Mouse (Mus musculus) hindbrain, postnatal 0 days (tissue): ENCODE data around the gene Tmsb15b2. TPM values are rescaled to one million over a fixed set of nuclear protein-coding genes. Genes with fewer than 3 reads are reported as not detected.
"Not testable (repeated sequence)": the region's sequence is repeated elsewhere in the genome, so short reads cannot be mapped to it uniquely, and the experiment has no call there.

ENCODE experiments used
- ATAC-seq: fragments of 200-750 bp; cut with Nextera tagmentation; 2 replicates; pipeline ENCODE4 v1.8.0; 2017; ENCODE audit warnings: mild to moderate bottlenecking, moderate TSS enrichment, moderate library complexity
- DNase-seq: peaks from one replicate; pipeline ENCODE4 v3.0.0-alpha.2; 2015; ENCODE audit warnings: low spot score
- H3K27ac ChIP-seq: fragments of 300-500 bp; sonication (generic); 2 replicates; pipeline ENCODE4 v1.5.1; 2014; ENCODE audit warnings: mild to moderate bottlenecking
- H3K27me3 ChIP-seq: fragments of 300-500 bp; sonication (generic); 2 replicates; pipeline ENCODE4 v1.6.1; 2014; ENCODE audit warnings: low read length, mixed read lengths; ENCODE audit not compliant: insufficient read depth
- H3K36me3 ChIP-seq: fragments of 300-500 bp; sonication (generic); 2 replicates; pipeline ENCODE4 v1.6.1; 2014; ENCODE audit warnings: low read length, mixed read lengths; ENCODE audit not compliant: insufficient read depth
- H3K4me1 ChIP-seq: fragments of 300-500 bp; sonication (generic); 2 replicates; pipeline ENCODE4 v1.6.1; 2014; ENCODE audit warnings: antibody characterized with exemption, low read length, mixed read lengths; ENCODE audit not compliant: insufficient read depth
- H3K4me2 ChIP-seq: fragments of 300-500 bp; sonication (generic); 2 replicates; pipeline ENCODE4 v1.6.1; 2014; ENCODE audit warnings: low read depth, mild to moderate bottlenecking, low read length, moderate library complexity, mixed read lengths
- H3K4me3 ChIP-seq: fragments of 300-500 bp; sonication (generic); 2 replicates; pipeline ENCODE4 v1.5.1; 2014; ENCODE audit warnings: low read length
- H3K9ac ChIP-seq: fragments of 300-500 bp; sonication (generic); replicated peaks from 2 replicates; pipeline ENCODE4 v1.6.1; 2014; ENCODE audit warnings: mild to moderate bottlenecking, low read length, moderate library complexity, mixed read lengths
- H3K9me3 ChIP-seq: fragments of 300-500 bp; sonication (generic); 2 replicates; pipeline ENCODE4 v1.6.1; 2016; ENCODE audit warnings: low read length, mixed read lengths
- CTCF ChIP-seq: IDR thresholded peaks from 2 replicates; pipeline ENCODE4 v1.5.1; 2016; ENCODE audit warnings: antibody characterized with exemption, control low read depth, low read depth
- WGBS: fragments of 180-500 bp; shearing (Covaris S2); extraction: QIAGEN DNeasy Blood & Tissue Kit; methylation state at CpG from one replicate; pipeline ENCODE4 v1.1.7; 2014; 5-methylcytosine and 5-hydroxymethylcytosine counted together
- polyA plus RNA-seq: library from polyadenylated mRNA; unstranded; fragments of >200 nt; fragmentation: Nextera tagmentation; extraction: Ambion mirVana; gene quantifications from 2 replicates; pipeline ENCODE4 v1.2.1, GENCODE M21; 2015
- total RNA-seq: library from RNA; depleted of rRNA; stranded (reverse); fragments of >200 nt; gene quantifications from 2 replicates; pipeline ENCODE4 v1.2.3, GENCODE M21; 2014; rRNA removed

Tmsb15b2 gene
- total RNA-seq (1.0 and 6.3 TPM in 2 replicates), polyA plus RNA-seq (74.9 and 82.2 TPM in 2 replicates)

DNA sequence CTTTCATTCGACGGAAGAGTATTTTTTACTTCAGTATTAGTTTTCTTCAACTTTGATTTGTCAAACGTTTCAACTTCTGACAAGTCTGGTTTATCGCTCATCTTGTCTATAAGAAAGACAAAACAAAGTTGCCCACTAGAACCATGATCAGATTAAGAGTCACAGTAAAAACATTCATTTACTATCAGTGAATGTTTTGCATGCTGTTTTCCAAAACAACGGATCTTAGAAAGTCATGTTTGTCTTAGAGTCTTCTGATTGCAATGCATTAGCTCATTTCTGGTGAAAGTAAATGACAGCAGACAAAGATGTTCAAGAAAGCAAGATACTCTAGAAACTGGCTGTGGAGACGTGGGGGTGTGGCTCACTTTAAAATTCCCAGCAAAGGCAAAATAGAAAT lies at the start of gene Tmsb15b2:
Gene Tmsb15b2, minus strand, starts transcription at position 101 of the 400 bp plus-strand sequence.
- H3K36me3 ChIP-seq, ATAC-seq, H3K9me3 ChIP-seq, H3K4me1 ChIP-seq, DNase-seq, H3K27me3 ChIP-seq, H3K9ac ChIP-seq, H3K27ac ChIP-seq: not testable (repeated sequence)
- WGBS, result 88% methylated on average over 6 of the region's 6 CpGs
- Histone ChIP-seq H3K4me3 (peak within 1 kb of the TSS; percentile 38), H3K4me2 (peak within 1 kb of the TSS; percentile 55)

DNA sequence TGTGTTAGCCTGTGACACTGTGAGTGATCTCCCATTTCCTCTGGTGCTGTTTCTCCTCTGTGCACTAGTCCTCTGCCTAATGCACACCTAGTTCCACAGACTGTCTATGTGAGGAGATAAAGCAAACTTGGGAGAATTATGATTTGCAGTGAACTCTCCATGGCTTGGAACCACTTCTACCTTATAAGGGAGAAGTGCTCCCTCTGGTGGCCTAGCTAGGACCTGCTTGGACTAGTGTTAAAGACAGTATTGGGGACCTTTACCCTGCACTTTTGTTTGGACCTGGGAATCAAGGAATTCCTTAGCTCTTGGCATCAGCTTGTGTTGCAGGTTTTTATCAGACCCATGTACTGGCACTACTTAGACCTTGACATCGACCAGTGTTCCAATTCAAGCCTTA lies 44.0 kb upstream of the Tmsb15b2 start:
- Histone ChIP-seq H3K4me3 (no peak overlapping the region), H3K4me1 (no peaks in the 10 kb centered on the region), H3K9ac (no peak overlapping the region), H3K4me2 (no peak overlapping the region), H3K27me3 (no peaks in the 10 kb centered on the region), H3K9me3 (no peaks in the 10 kb centered on the region), H3K27ac (no peak overlapping the region), H3K36me3 (no peaks in the 10 kb centered on the region)
- ATAC-seq, result peak; percentile 79
- TF ChIP-seq CTCF, result peak; percentile 76
- WGBS, result 39% methylated on average over 1 of the region's 1 CpGs
- peak; percentile 84 for DNase-seq

DNA sequence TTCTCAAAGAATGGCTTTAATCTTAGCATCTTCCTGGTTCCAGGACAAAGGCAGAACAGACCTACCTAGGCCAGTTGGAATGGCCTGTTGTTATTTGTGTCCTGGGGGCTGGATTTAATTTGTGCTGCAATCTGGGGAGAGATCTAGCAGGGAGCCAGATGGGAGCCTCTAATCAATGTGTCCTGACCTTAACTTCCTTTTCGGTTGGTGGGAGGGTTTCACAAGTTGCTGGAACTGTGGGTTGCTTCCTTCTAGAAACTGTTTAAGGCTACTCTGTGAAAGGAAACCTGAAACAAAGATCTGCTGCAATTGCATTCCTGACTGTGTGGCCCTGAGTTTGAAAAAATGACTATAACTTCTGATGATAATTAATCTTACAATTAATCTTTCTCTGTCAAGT lies 42.4 kb upstream of the Tmsb15b2 start:
- H3K36me3 ChIP-seq, result no peaks in the 10 kb centered on the region
- no peak overlapping the region for H3K4me3 ChIP-seq
- H3K27ac ChIP-seq, result no peak overlapping the region
- no peaks in the 10 kb centered on the region for H3K9me3 ChIP-seq
- 89% methylated on average over 1 of the region's 1 CpGs for WGBS
- no peak overlapping the region for H3K4me2 ChIP-seq
- TF ChIP-seq CTCF, result no peak
- no peak overlapping the region for H3K9ac ChIP-seq
- H3K4me1 ChIP-seq, result no peaks in the 10 kb centered on the region
- DNase-seq (no peak), ATAC-seq (no peak)
- no peaks in the 10 kb centered on the region for H3K27me3 ChIP-seq

DNA sequence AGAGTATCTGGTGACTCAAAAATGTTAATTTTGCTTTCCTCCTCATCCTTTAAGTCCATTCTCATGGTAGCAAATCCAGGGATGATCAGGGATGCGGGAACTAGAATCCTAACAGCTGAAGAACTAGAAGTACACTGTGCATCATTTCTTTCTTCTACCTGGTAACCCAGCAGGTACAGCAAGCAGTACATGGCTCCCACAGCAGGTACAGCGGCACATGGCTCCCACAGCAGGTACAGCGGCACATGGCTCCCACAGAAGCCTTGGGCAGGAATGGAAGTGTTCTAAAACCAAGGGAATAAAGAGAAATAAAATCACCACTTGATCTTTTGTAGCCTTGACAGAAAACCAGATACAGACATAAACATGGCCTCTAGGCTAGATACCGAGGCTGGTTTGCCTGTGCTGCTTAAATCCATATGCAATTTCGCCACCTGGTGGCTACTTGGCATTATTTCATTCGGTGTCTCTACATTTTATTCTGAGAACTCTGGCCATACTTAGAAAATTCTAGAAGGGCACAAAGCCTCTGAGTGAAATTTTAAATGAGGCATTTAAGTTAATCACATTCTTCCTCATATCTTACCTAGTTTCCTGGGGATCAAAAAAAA lies 39.9 kb upstream of the Tmsb15b2 start:
- H3K9ac ChIP-seq, result no peak overlapping the region
- WGBS, result 43% methylated on average over 6 of the region's 6 CpGs
- DNase-seq (peak; percentile 85), ATAC-seq (peak; percentile 71; the same call in 1 of the 2 replicates)
- no peak overlapping the region for H3K4me2 ChIP-seq
- no peaks in the 10 kb centered on the region for H3K9me3 ChIP-seq
- no peak overlapping the region for H3K4me3 ChIP-seq
- no peaks in the 10 kb centered on the region for H3K27me3 ChIP-seq
- H3K36me3 ChIP-seq, result no peaks in the 10 kb centered on the region
- no peak overlapping the region for H3K27ac ChIP-seq
- no peaks in the 10 kb centered on the region for H3K4me1 ChIP-seq
- peak; percentile 74 for TF ChIP-seq CTCF

DNA sequence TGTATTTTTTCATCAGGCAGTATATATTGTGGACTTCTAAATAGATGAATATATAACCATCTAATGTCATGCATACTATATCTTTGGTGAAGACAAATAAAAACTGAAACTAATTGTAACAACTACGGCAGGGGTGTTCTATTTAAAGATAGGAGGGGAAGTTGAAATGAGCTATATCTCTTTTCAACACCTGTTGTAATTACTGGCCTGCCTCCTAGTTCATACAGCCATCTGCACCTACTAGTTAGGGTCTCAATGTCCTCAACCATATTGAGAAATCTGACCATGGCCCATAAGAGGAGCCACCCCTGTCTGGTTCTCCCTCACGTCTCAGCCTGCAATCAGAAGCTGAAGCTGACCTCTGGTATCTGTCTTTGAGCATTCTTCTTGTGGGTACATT lies 21.0 kb upstream of the Tmsb15b2 start:
- H3K9ac ChIP-seq, result no peak overlapping the region
- no peak for ATAC-seq
- no peak for TF ChIP-seq CTCF
- DNase-seq, result no peak
- H3K27ac ChIP-seq, result no peak overlapping the region
- no peaks in the 10 kb centered on the region for H3K4me1 ChIP-seq
- no peak overlapping the region for H3K4me3 ChIP-seq
- WGBS, result 62% methylated on average over 2 of the region's 2 CpGs
- H3K9me3 ChIP-seq, result no peaks in the 10 kb centered on the region
- H3K27me3 ChIP-seq, result no peaks in the 10 kb centered on the region
- no peak overlapping the region for H3K4me2 ChIP-seq
- no peaks in the 10 kb centered on the region for H3K36me3 ChIP-seq

DNA sequence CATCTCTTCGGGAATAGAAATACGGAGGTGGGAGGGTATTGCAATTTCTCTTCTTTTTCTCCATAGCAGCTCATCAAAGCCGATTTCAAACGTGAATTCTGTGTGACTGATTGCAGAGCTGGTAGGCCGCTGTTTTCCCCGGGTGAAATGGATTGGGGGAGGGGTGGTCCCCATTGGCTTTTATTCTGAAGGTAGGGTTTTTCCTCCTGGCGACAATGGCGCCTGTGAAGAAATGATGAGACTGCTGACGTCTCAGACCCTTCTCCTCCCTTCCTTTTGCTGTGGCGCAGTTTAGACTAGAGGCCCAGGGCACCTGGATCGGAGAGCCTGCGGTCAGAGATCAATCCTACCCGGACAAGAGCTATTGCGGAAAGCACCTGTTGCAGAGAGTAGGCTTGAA lies 18.3 kb upstream of the Tmsb15b2 start:
- 44% methylated on average over 14 of the region's 14 CpGs for WGBS
- no peak for TF ChIP-seq CTCF
- Histone ChIP-seq H3K4me1 (no peaks in the 10 kb centered on the region), H3K27ac (peak overlapping the region; percentile 85), H3K4me3 (peak overlapping the region; percentile 48), H3K9me3 (no peaks in the 10 kb centered on the region), H3K27me3 (no peaks in the 10 kb centered on the region), H3K9ac (peak overlapping the region; percentile 61), H3K4me2 (peak overlapping the region; percentile 56), H3K36me3 (no peaks in the 10 kb centered on the region)
- ATAC-seq, result no peak
- peak; percentile 55 for DNase-seq

DNA sequence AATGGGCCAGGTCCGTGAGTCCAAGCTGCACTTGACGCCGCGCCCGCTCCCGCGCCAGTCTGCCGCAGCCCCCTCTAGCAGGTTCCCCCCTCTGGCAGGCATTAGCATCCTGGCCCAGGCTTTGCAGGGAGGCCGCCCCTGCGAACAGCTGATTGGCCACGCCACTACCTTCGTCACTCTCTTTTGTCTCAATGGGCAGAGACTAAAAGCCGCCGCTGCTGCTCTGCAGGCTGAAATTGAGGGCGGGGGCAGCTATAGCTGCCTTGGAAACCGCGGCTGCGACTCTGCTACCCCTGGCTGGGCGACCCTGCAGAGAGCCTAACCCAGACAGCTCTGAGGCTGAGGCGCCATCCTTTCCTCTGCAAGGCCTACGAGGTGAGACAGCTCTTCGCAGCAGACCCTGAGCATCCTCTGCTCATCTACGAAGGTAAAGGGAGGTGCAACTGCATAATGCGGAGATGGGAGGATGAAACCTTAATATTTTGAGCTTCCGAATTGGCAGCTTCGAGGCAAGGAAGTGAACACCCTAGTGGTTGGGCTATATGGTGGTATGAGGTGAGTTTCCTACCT lies 17.8 kb upstream of the Tmsb15b2 start, which contains the start of gene Zcchc18:
Gene Zcchc18, plus strand, starts transcription at position 178 of the 570 bp plus-strand sequence.
- ATAC-seq, result peak; percentile 98
- H3K36me3 ChIP-seq, result no peaks in the 10 kb centered on the region
- H3K4me2 ChIP-seq, result peak within 1 kb of the TSS; percentile 56
- H3K4me3 ChIP-seq, result peak within 1 kb of the TSS; percentile 48
- H3K4me1 ChIP-seq, result no peaks in the 10 kb centered on the region
- peak within 1 kb of the TSS; percentile 85 for H3K27ac ChIP-seq
- no peaks in the 10 kb centered on the region for H3K9me3 ChIP-seq
- H3K27me3 ChIP-seq, result no peaks in the 10 kb centered on the region
- DNase-seq, result peak; percentile 93
- TF ChIP-seq CTCF, result 0 out of 2 replicates have a peak, but pooled peaks have one; percentile 13
- WGBS, result 30% methylated on average over 26 of the region's 26 CpGs
- peak within 1 kb of the TSS; percentile 61 for H3K9ac ChIP-seq
